Mouse (Mus musculus) hindbrain, embryonic 14.5 days (tissue): Measurements from ENCODE around the gene Comt. TPM values are rescaled to one million over a fixed set of nuclear protein-coding genes. Genes with fewer than 3 reads are reported as not detected.

Experiments
- ATAC-seq: fragments of 200-750 bp; cut with Nextera tagmentation; 2 replicates; pipeline ENCODE4 v1.8.0; 2017; ENCODE audit warnings: moderate number of reproducible peaks, mild to moderate bottlenecking, moderate TSS enrichment, moderate library complexity; ENCODE audit not compliant: low FRiP score
- DNase-seq: peaks from one replicate; pipeline ENCODE4 v3.0.0-alpha.2; 2015; ENCODE audit warnings: low spot score
- H3K27ac ChIP-seq: fragments of 300-500 bp; sonication (generic); 2 replicates; pipeline ENCODE4 v1.5.1; 2014; ENCODE audit warnings: mild to moderate bottlenecking, moderate library complexity
- H3K27me3 ChIP-seq: fragments of 300-500 bp; sonication (generic); 2 replicates; pipeline ENCODE4 v1.6.1; 2014; ENCODE audit warnings: mild to moderate bottlenecking, low read length, mixed read lengths; ENCODE audit not compliant: control insufficient read depth, insufficient read depth
- H3K36me3 ChIP-seq: fragments of 300-500 bp; sonication (generic); replicated peaks from 2 replicates; pipeline ENCODE4 v1.6.1; 2014; ENCODE audit not compliant: control insufficient read depth, insufficient read depth
- H3K4me1 ChIP-seq: fragments of 300-500 bp; sonication (generic); replicated peaks from 2 replicates; pipeline ENCODE4 v1.6.1; 2014; ENCODE audit warnings: antibody characterized with exemption, low read length, mixed read lengths; ENCODE audit not compliant: control insufficient read depth, insufficient read depth
- H3K4me2 ChIP-seq: fragments of 300-500 bp; sonication (generic); replicated peaks from 2 replicates; pipeline ENCODE4 v1.6.1; 2014; ENCODE audit warnings: mild to moderate bottlenecking, moderate library complexity
- H3K4me3 ChIP-seq: fragments of 300-500 bp; sonication (generic); replicated peaks from 2 replicates; pipeline ENCODE4 v1.5.1; 2014; ENCODE audit warnings: mild to moderate bottlenecking, low read length
- H3K9ac ChIP-seq: fragments of 300-500 bp; sonication (generic); 2 replicates; pipeline ENCODE4 v1.6.1; 2014
- H3K9me3 ChIP-seq: fragments of 300-500 bp; sonication (generic); 2 replicates; pipeline ENCODE4 v1.6.1; 2016; ENCODE audit warnings: low read length; ENCODE audit not compliant: control insufficient read depth
- WGBS: fragments of 180-500 bp; shearing (Covaris S2); extraction: QIAGEN DNeasy Blood & Tissue Kit; methylation state at CpG from one replicate; pipeline ENCODE4 v1.1.7; 2014; 5-methylcytosine and 5-hydroxymethylcytosine counted together
- polyA plus RNA-seq: library from polyadenylated mRNA; unstranded; fragments of >200 nt; fragmentation: Nextera tagmentation; extraction: Ambion mirVana; gene quantifications from 2 replicates; pipeline ENCODE4 v1.2.1, GENCODE M21; 2014

Gene Comt
- polyA plus RNA-seq, 1 experiment from 2014 or later: 99.4 TPM

- Histone ChIP-seq H3K4me1 (peaks cover 27% of the 10 kb centered on the region), H3K27me3 (no peaks in the 10 kb centered on the region), H3K9ac (peak within 1 kb of the TSS; percentile 96), H3K4me3 (peak within 1 kb of the TSS; percentile 84), H3K4me2 (peak within 1 kb of the TSS; percentile 81), H3K27ac (peak within 1 kb of the TSS; percentile 78), H3K9me3 (no peaks in the 10 kb centered on the region), H3K36me3 (peaks cover 14% of the 10 kb centered on the region)
- peak; percentile 82 for ATAC-seq
- under 1% methylated on average over 52 of the region's 52 CpGs for WGBS
- peak; percentile 55 for DNase-seq
Measured at GRCm38 (mm10) chr16:18426215-18426791, 349 bp downstream of the Comt start, which contains the start of gene Txnrd2. Gene Txnrd2, plus strand, starts transcription at chr16:18426384.

GRCm38 (mm10) chr16:18425475-18426214 is 1.0 kb downstream of the Comt start:
- peaks cover 27% of the 10 kb centered on the region for H3K4me1 ChIP-seq
- WGBS: 27% methylated on average over 10 of the region's 10 CpGs

GRCm38 (mm10) chr16:18424364-18425045 is 2.1 kb downstream of the Comt start:
- peaks cover 27% of the 10 kb centered on the region for H3K4me1 ChIP-seq
- ATAC-seq (no peak), DNase-seq (no peak)
- H3K27me3 ChIP-seq: no peaks in the 10 kb centered on the region
- WGBS: 68% methylated on average over 11 of the region's 11 CpGs
- peaks cover 17% of the 10 kb centered on the region for H3K36me3 ChIP-seq
- H3K9ac ChIP-seq: no peak overlapping the region
- H3K9me3 ChIP-seq: no peaks in the 10 kb centered on the region
- no peak overlapping the region for H3K4me3 ChIP-seq
- H3K27ac ChIP-seq: no peak overlapping the region
- H3K4me2 ChIP-seq: peak overlapping the region; percentile 81

More at GRCm38 (mm10) chr16:18425475-18426214, 1.0 kb downstream of the Comt start:
- peak overlapping the region; percentile 84 for H3K4me3 ChIP-seq
- DNase-seq (no peak), ATAC-seq (peak; percentile 1)
- H3K27me3 ChIP-seq: no peaks in the 10 kb centered on the region
- H3K9me3 ChIP-seq: no peaks in the 10 kb centered on the region
- peak overlapping the region; percentile 81 for H3K4me2 ChIP-seq
- peak overlapping the region; percentile 96 for H3K9ac ChIP-seq
- peaks cover 17% of the 10 kb centered on the region for H3K36me3 ChIP-seq
- peak overlapping the region; percentile 49 for H3K27ac ChIP-seq

GRCm38 (mm10) chr16:18423915-18424265 is 2.8 kb downstream of the Comt start:
- WGBS: 88% methylated on average over 5 of the region's 5 CpGs

GRCm38 (mm10) chr16:18423203-18423914 is 3.3 kb downstream of the Comt start:
- Histone ChIP-seq H3K4me2 (no peak overlapping the region), H3K36me3 (peaks cover 17% of the 10 kb centered on the region), H3K4me1 (peaks cover 27% of the 10 kb centered on the region), H3K9ac (no peak overlapping the region), H3K27me3 (no peaks in the 10 kb centered on the region), H3K27ac (no peak overlapping the region), H3K4me3 (no peak overlapping the region), H3K9me3 (no peaks in the 10 kb centered on the region)
- WGBS: 87% methylated on average over 7 of the region's 7 CpGs
- no peak for DNase-seq
- no peak for ATAC-seq

More at GRCm38 (mm10) chr16:18423915-18424265, 2.8 kb downstream of the Comt start:
- no peak overlapping the region for H3K4me3 ChIP-seq
- H3K4me2 ChIP-seq: peak overlapping the region; percentile 81; the same call in 1 of the 2 replicates
- H3K27me3 ChIP-seq: no peaks in the 10 kb centered on the region
- DNase-seq (no peak), ATAC-seq (no peak)
- peaks cover 17% of the 10 kb centered on the region for H3K36me3 ChIP-seq
- peaks cover 27% of the 10 kb centered on the region for H3K4me1 ChIP-seq
- H3K9ac ChIP-seq: no peak overlapping the region
- H3K27ac ChIP-seq: no peak overlapping the region
- no peaks in the 10 kb centered on the region for H3K9me3 ChIP-seq

- no peak overlapping the region for H3K27ac ChIP-seq
- no peaks in the 10 kb centered on the region for H3K9me3 ChIP-seq
- peaks cover 20% of the 10 kb centered on the region for H3K36me3 ChIP-seq
- H3K4me3 ChIP-seq: no peak overlapping the region
- no peak for ATAC-seq
- H3K4me1 ChIP-seq: peaks cover 15% of the 10 kb centered on the region
- no peak overlapping the region for H3K9ac ChIP-seq
- H3K4me2 ChIP-seq: no peak overlapping the region
- whole genome bisulfite sequencing: 71% methylated on average over 3 of the region's 3 CpGs
- no peak for DNase-seq
- H3K27me3 ChIP-seq: no peaks in the 10 kb centered on the region
Measured at GRCm38 (mm10) chr16:18420571-18420970, 6.1 kb downstream of the Comt start.

GRCm38 (mm10) chr16:18419603-18420026 is 7.0 kb downstream of the Comt start:
- H3K9ac ChIP-seq: no peak overlapping the region
- no peak overlapping the region for H3K4me2 ChIP-seq
- no peak overlapping the region for H3K4me3 ChIP-seq
- H3K4me1 ChIP-seq: 0 out of 2 replicates have a peak, but pooled peaks cover 6% of the 10 kb centered on the region
- H3K27me3 ChIP-seq: no peaks in the 10 kb centered on the region
- H3K36me3 ChIP-seq: peaks cover 20% of the 10 kb centered on the region
- no peak for ATAC-seq
- H3K27ac ChIP-seq: no peak overlapping the region
- no peak for DNase-seq
- WGBS: 100% methylated on average over 1 of the region's 1 CpGs
- no peaks in the 10 kb centered on the region for H3K9me3 ChIP-seq

GRCm38 (mm10) chr16:18418756-18419602 is 7.7 kb downstream of the Comt start:
- WGBS: 88% methylated on average over 4 of the region's 4 CpGs
- H3K27ac ChIP-seq: no peak overlapping the region
- no peak for ATAC-seq

More at GRCm38 (mm10) chr16:18418756-18419602, 7.7 kb downstream of the Comt start:
- H3K9ac ChIP-seq: no peak overlapping the region
- H3K4me3 ChIP-seq: no peak overlapping the region
- DNase-seq: no peak
- no peaks in the 10 kb centered on the region for H3K9me3 ChIP-seq
- no peak overlapping the region for H3K4me2 ChIP-seq
- H3K36me3 ChIP-seq: peaks cover 20% of the 10 kb centered on the region
- H3K4me1 ChIP-seq: 0 out of 2 replicates have a peak, but pooled peaks cover under 1% of the 10 kb centered on the region
- H3K27me3 ChIP-seq: no peaks in the 10 kb centered on the region
